In genomic region chr1:60954759-60955158, GRCm38 (mm10) we compare ENCODE assay signal across 8 mouse cellular contexts. TPM values are rescaled to one million over a fixed set of nuclear protein-coding genes. Genes with fewer than 3 reads are reported as not detected.
A peak's percentile ranks its signal among the peaks of the same experiment; 100 is the strongest.
DNase-seq lines count a peak whose midpoint lies in the region; ATAC-seq and TF ChIP-seq lines count a peak whose summit lies in the region.

No protein-coding gene starts in this region.

- H3K36me3 ChIP-seq in heart, adult 2 months (ENCODE audit: control insufficient read depth, insufficient read depth, low read length) = peaks cover 2% of the 10 kb centered on the region; the same call in 1 of the 2 replicates
- no peaks in the 10 kb centered on the region for H3K36me3 ChIP-seq in heart, embryonic 12.5 days
- H3K36me3 ChIP-seq in heart, postnatal 0 days (replicated peaks; ENCODE audit: control insufficient read depth, insufficient read depth, low read length) = no peaks in the 10 kb centered on the region

- no peak for DNase-seq in heart, adult 2 months
- DNase-seq in thymus, postnatal 0 days (ENCODE audit: low spot score) = peak; percentile 50
- DNase-seq in thymus, adult 18-20 months = no peak
- DNase-seq in heart, postnatal 0 days (ENCODE audit: low spot score) = no peak
- no peak for DNase-seq in cerebellum, adult 9-10 months
- DNase-seq in right cerebral cortex, postnatal 10 days (ENCODE audit: low spot score in 2 of 2) = no peak
- no peak for DNase-seq in right cerebral cortex, adult 18-20 months

- no peak overlapping the region for H3K4me2 ChIP-seq in heart, embryonic 12.5 days
- H3K4me2 ChIP-seq in heart, postnatal 0 days (ENCODE audit: low read depth, low read length) = no peak overlapping the region

- TF ChIP-seq CTCF in heart, adult 2 months (IDR thresholded peaks at IDR 0.05) = peak; percentile 93
- TF ChIP-seq CTCF in heart, postnatal 0 days (IDR thresholded peaks at IDR 0.05; ENCODE audit: low read depth) = peak; percentile 73

- ATAC-seq in heart, embryonic 12.5 days (ENCODE audit: insufficient number of reproducible peaks, low FRiP score) = no peak
- 0 out of 2 replicates have a peak, but pooled peaks have one; percentile 63 for ATAC-seq in heart, postnatal 0 days (ENCODE audit: insufficient read depth, low read depth)

- TF ChIP-seq POLR2A in heart, adult 2 months (IDR thresholded peaks at IDR 0.05; ENCODE audit: insufficient read depth, low read depth, low read length) = no peak

- H3K9ac ChIP-seq in heart, adult 2 months (ENCODE audit: low read depth, low read length) = no peak overlapping the region
- no peak overlapping the region for H3K9ac ChIP-seq in heart, embryonic 12.5 days
- no peak overlapping the region for H3K9ac ChIP-seq in heart, postnatal 0 days (replicated peaks; ENCODE audit: low read depth, low read length)

- no peaks in the 10 kb centered on the region for H3K27me3 ChIP-seq in heart, adult 2 months (ENCODE audit: control insufficient read depth, insufficient read depth, low read length)
- no peaks in the 10 kb centered on the region for H3K27me3 ChIP-seq in heart, embryonic 12.5 days (replicated peaks)
- no peaks in the 10 kb centered on the region for H3K27me3 ChIP-seq in heart, postnatal 0 days (ENCODE audit: control insufficient read depth, insufficient read depth, low read length)

- intact Hi-C loops in heart, adult 2 months (cut with DNase I) = loop anchor here (5.0 kb wide), 3 partner anchors 237 to 797 kb away; partner anchors contain the start of genes Cd28 and Cyp20a1

- H3K27ac ChIP-seq in heart, adult 2 months = peak overlapping the region; percentile 62; the same call in 1 of the 2 replicates
- no peak overlapping the region for H3K27ac ChIP-seq in heart, embryonic 12.5 days (ENCODE audit: poor library complexity, severe bottlenecking)
- no peak overlapping the region for H3K27ac ChIP-seq in heart, postnatal 0 days (ENCODE audit: low read depth)

- 50% methylated on average over 2 of the region's 2 CpGs for WGBS in heart, adult 2 months
- 64% methylated on average over 2 of the region's 2 CpGs for WGBS in heart, embryonic 12.5 days
- 51% methylated on average over 2 of the region's 2 CpGs for WGBS in heart, postnatal 0 days

- no peak for TF ChIP-seq EP300 in heart, adult 2 months (IDR thresholded peaks at IDR 0.05; ENCODE audit: insufficient read depth, low read depth, low read length)
- no peak for TF ChIP-seq EP300 in heart, postnatal 0 days (IDR thresholded peaks at IDR 0.05; ENCODE audit: low read depth)

- H3K9me3 ChIP-seq in heart, embryonic 12.5 days (replicated peaks) = no peaks in the 10 kb centered on the region
- no peaks in the 10 kb centered on the region for H3K9me3 ChIP-seq in heart, postnatal 0 days (replicated peaks; ENCODE audit: control insufficient read depth, low read length)

- H3K79me2 ChIP-seq in heart, adult 2 months (replicated peaks; ENCODE audit: control insufficient read depth, insufficient read depth, low read length) = no peaks in the 10 kb centered on the region

- H3K4me1 ChIP-seq in heart, adult 2 months (ENCODE audit: control insufficient read depth, insufficient read depth, low read length) = peaks cover 10% of the 10 kb centered on the region
- H3K4me1 ChIP-seq in heart, embryonic 12.5 days (replicated peaks) = peaks cover 21% of the 10 kb centered on the region
- 0 out of 2 replicates have a peak, but pooled peaks cover 5% of the 10 kb centered on the region for H3K4me1 ChIP-seq in heart, postnatal 0 days (ENCODE audit: control insufficient read depth, insufficient read depth)

- no peak overlapping the region for H3K4me3 ChIP-seq in heart, adult 2 months
- no peak overlapping the region for H3K4me3 ChIP-seq in heart, embryonic 12.5 days
- no peak overlapping the region for H3K4me3 ChIP-seq in heart, postnatal 0 days (ENCODE audit: low read depth, low read length)

RNA-seq across cellular contexts. Expression of gene Icos, which starts 23.0 kb away (rescaled TPM):
- total RNA-seq in heart, adult 2 months (2021) = under 1 TPM; 0.18 TPM
- 0.21 and 0.44 TPM in 2 replicates for polyA plus RNA-seq in heart, adult 2 months (2012; rRNA removed)
- 0.05 and 0.08 TPM in 2 replicates for polyA plus RNA-seq in heart, embryonic 12.5 days (2016; fragmentation: Nextera tagmentation; extraction: Ambion mirVana)
- 22.6 and 22.7 TPM in 2 replicates for polyA plus RNA-seq in thymus, postnatal 0 days (2015; fragmentation: Nextera tagmentation; extraction: Ambion mirVana)
- total RNA-seq in heart, postnatal 0 days (2014; rRNA removed; ENCODE audit: low replicate concordance) = 0.38 and 1.0 TPM in 2 replicates
- polyA plus RNA-seq in heart, postnatal 0 days (2015; fragmentation: Nextera tagmentation; extraction: Ambion mirVana) = 0.16 and 0.19 TPM in 2 replicates

Comparison
In these comparisons a context has a peak if more than half of its experiments do, and no peak if none do; other contexts are left out.
1. RNA of gene Icos, which starts 23.0 kb away (polyA plus RNA-seq): 22.6 to 22.7 TPM in thymus, postnatal 0 days; 0.21 to 0.44 TPM in heart, adult 2 months, 0.16 to 0.19 TPM in heart, postnatal 0 days and 0.05 to 0.08 TPM in heart, embryonic 12.5 days; every median in the first group is over 10 times any median in the second.